Mouse (Mus musculus): ENCODE data around the gene Tfeb.

The Tfeb gene

GRCm38 (mm10) chr17:47753130-47753775 lies 16.4 kb downstream of the Tfeb start:
- DNase-seq (ENCODE audit: low spot score) = no peak

GRCm38 (mm10) chr17:47754246-47754645 lies 17.4 kb downstream of the Tfeb start:
- peak; percentile 34 for DNase-seq (ENCODE audit: low spot score)

GRCm38 (mm10) chr17:47756366-47756765 lies 19.5 kb downstream of the Tfeb start:
- no peak for DNase-seq (ENCODE audit: low spot score)

- no peak for DNase-seq (ENCODE audit: low spot score)
These were observed 20.3 kb downstream of the Tfeb start for GRCm38 (mm10) chr17:47757056-47757610.

- no peak for DNase-seq (ENCODE audit: low spot score)
These were observed 23.0 kb downstream of the Tfeb start for GRCm38 (mm10) chr17:47759702-47760410.

GRCm38 (mm10) chr17:47762028-47762427 lies 25.2 kb downstream of the Tfeb start:
- DNase-seq (ENCODE audit: low spot score) = no peak

GRCm38 (mm10) chr17:47762518-47763340 lies 25.9 kb downstream of the Tfeb start:
- DNase-seq (ENCODE audit: low spot score) = peak; percentile 41

- DNase-seq (ENCODE audit: low spot score) = no peak
These were observed 29.2 kb downstream of the Tfeb start for GRCm38 (mm10) chr17:47765986-47766385.

- DNase-seq (ENCODE audit: low spot score) = no peak
These were observed 29.7 kb downstream of the Tfeb start for GRCm38 (mm10) chr17:47766407-47767043.

GRCm38 (mm10) chr17:47767081-47767455 lies 30.2 kb downstream of the Tfeb start:
- DNase-seq (ENCODE audit: low spot score) = no peak

- no peak for DNase-seq (ENCODE audit: low spot score)
These were observed 30.8 kb downstream of the Tfeb start for GRCm38 (mm10) chr17:47767456-47768141.

- no peak for DNase-seq (ENCODE audit: low spot score)
These were observed 32.0 kb downstream of the Tfeb start for GRCm38 (mm10) chr17:47768707-47769276.

- DNase-seq (ENCODE audit: low spot score) = no peak
These were observed 32.8 kb downstream of the Tfeb start for GRCm38 (mm10) chr17:47769389-47770299.

GRCm38 (mm10) chr17:47773604-47774003 lies 36.8 kb downstream of the Tfeb start:
- DNase-seq (ENCODE audit: low spot score) = no peak

GRCm38 (mm10) chr17:47777141-47777540 lies 40.3 kb downstream of the Tfeb start:
- no peak for DNase-seq (ENCODE audit: low spot score)

GRCm38 (mm10) chr17:47780470-47780869 lies 43.6 kb downstream of the Tfeb start:
- no peak for DNase-seq (ENCODE audit: low spot score)

GRCm38 (mm10) chr17:47782486-47782885 lies 45.7 kb downstream of the Tfeb start:
- DNase-seq (ENCODE audit: low spot score) = no peak

- DNase-seq (ENCODE audit: low spot score) = no peak
These were observed 46.8 kb downstream of the Tfeb start for GRCm38 (mm10) chr17:47783445-47784223.

- DNase-seq (ENCODE audit: low spot score) = no peak
These were observed 47.6 kb downstream of the Tfeb start for GRCm38 (mm10) chr17:47784411-47784810.

Data from urinary bladder, postnatal 25 days (tissue).